Mouse (Mus musculus): Measurements from ENCODE around the gene Hspb6.

Hspb6 gene

DNA sequence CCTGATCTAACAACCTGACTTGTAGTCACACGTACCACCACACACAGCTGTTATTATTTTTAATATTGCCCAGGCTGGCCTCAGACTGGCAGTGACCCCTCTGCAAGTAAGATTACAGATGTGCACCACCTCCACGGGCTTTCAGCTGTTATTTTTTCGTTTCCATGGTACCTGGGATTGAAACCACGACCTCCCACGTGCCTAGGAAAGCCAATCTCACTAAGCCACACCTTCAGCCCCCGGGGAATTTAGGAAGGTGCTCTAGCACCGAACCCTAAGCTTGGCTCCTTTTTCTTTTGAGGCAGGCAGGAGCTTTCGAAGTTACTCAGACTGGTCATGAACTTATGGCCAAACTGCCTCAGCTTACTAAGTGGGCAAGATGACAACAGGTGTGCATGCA lies 52.4 kb downstream of the Hspb6 start:
- in situ Hi-C loops (cut with MboI; ENCODE audit: unreplicated experiment in 2 of 2): loop anchor here in 1 of 2 experiments (25.0 kb wide), 1 partner anchor 267 kb away; no protein-coding TSS in a partner anchor

DNA sequence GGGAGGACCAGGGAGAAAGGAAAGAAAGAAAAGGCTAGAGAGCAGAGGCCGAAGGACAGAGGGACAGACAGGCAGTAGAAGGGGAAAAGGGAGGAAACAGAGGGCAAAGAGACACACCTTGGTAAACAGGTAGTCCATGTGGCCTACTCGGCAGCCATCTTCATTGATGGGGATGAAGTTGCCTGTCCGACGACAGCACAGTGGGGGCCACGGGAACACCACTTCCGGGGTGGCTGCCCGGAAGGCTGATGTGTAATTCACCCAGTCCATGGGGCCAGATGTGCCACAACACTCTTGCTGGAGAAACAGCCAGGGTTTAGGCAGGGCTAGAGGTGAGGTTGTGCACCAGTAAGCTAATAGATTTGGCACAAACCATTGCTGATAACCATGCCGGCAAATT lies 53.0 kb downstream of the Hspb6 start:
- in situ Hi-C loops (cut with MboI; ENCODE audit: unreplicated experiment in 2 of 2): loop anchor here in 1 of 2 experiments (5.0 to 25.0 kb wide), 2 partner anchors 113 to 268 kb away; partner anchors contain the start of gene Prodh2

All from v-Abl transformed pro-B cells (cell line).